Mouse (Mus musculus): ENCODE data around the gene Tmem198.

Gene Tmem198

DNA sequence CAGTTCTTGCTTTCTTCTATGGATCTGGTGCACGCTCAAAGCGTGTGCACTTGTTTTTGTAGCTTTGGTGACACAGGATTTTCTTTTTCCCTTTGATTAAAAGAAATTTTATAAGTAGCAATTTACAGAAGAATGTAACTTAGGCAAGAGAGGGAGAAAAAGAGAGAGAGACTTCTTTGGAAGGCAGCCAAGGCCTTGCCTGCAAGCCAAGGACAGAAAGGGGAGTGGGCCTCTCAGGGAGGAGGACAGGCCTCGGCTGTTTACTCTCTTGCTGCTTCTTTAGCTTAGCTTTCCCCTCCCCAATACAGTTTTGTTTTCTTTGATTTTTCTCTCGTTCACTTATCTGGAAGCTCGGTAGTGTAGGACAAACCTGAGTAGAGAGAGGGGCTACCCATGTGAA lies 40.2 kb downstream of the Tmem198 start:
- no peak for DNase-seq

DNA sequence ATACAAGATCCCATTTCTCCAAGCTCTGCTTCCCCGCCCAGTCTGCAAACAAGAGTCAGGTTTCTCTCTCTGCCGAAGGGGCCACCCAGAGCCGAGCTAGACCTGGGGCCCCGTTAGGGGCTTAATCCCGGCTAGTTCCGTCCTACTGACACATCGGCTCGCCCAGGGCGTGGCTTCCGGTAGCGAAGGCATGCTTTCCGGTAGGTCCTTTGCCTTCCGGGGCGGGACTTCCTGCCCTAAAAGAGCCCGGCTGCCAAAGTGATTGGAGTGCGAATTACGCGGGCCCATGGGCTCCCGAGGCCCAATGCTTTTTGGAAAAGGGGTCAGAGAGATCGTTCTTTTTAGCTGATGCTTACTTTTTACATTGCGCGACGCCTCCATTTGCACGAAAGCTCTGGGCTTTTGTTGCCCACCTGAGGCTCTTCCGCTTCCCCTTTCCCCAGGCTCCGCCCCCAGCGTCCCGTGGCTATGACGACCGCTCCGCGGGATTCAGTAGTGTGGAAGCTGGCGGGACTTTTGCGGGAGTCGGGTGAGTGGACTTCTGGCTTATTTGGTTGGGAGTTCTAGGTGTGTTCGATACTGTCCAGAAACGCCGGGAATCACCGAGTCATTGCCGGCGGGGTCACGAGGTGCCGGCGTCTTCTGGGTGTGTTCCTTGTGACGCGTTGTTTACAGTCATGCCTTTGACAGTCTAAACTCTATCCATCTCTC lies 42.1 kb downstream of the Tmem198 start, which contains the start of gene Stk11ip:
Stk11ip (plus strand) TSS at position 209 of the 711 bp plus-strand sequence.
- peak; percentile 80 to 90 for DNase-seq

DNA sequence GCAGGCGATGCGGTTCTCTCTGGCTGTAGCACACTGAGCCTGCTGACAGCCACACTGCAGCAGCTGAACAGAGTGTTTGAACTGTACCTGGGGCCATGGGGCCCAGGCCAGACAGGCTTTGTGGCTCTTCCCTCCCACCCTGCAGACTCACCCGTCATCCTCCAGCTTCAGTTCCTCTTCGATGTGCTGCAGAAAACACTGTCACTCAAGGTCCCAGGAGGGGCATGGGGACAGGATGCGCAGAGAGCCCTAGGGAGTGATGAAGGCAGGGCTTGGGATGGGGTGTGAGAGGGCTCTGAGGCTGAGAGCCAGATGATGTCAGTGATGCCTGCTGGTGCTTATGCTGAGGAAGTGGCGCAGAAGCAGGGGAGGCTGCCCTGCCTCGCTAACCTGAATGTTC lies 45.3 kb downstream of the Tmem198 start:
- peak; percentile 46 to 61 for DNase-seq

DNA sequence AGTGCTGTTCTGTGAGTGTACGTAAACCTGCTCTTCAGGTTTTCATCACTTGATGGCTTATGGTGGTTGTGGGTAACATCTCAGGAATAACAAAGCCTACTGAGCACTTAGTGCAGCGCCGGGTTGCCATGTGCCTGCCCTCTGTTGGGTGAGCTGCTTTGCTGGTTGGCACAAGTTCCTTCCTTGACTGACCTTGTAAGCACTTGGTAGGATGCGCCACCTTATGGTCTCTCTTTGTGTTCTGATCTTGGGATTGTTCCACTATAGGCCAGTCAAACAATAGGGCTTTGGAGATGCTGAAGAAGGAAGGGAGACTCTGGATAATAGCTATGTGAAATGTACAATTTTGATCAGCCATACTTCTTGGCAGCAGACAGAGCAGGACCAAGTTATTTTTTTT lies 51.2 kb downstream of the Tmem198 start:
- DNase-seq: no peak

DNA sequence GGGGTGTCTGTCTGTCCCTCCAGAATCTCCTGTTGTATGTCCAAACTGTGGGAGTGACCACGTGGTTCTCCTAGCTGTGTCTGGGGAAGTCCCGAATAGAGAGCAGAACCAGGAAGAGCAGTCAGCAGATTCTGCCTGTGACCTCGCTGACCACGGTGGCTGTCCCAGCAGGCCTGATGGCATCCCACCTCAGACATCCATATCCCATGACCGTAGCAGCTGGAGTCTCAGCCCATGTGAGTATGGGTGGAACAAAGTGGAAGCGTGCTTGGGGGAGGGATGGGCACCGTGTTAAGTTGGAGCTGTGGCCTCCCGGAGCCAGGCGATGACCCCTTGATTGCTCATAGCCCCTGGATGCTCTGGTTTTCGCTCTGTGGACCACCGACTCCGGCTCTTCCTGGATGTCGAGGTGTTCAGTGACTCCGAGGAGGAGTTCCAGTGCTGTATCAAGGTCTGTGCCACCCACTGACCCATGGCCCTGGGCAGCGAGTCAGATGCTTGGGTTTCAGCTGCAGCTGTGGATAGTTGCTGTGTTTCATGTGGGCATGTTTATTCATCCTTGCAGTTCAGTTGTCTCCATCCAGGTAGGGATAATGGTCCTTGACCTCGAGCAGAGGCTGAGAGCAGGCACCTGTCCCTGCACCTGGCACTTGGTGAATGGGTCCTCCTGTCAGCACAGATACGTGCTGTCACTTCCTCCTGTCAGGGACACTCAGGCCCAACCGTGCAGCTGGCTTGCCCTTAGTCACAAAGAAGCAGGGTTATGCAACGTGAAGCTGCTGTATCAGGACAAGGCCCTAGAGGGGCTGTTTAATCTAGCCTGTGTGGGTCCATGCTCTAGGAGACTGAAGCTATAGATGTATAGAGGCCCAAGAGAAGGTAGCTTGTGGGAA lies 53.2 kb downstream of the Tmem198 start:
- DNase-seq: no peak

- DNase-seq: no peak
Observed at GRCm38 (mm10) chr1:75533325-75534252, 54.3 kb downstream of the Tmem198 start.

Measured in spleen, adult 18-20 months (tissue).